Mouse (Mus musculus) intestine, embryonic 16.5 days (tissue): ENCODE measurements around the gene Dnajc21. TPM values are rescaled to one million over a fixed set of nuclear protein-coding genes. Genes with fewer than 3 reads are reported as not detected.

Experiments
- ATAC-seq: fragments of 200-750 bp; cut with Nextera tagmentation; 2 replicates; pipeline ENCODE4 v1.8.0; 2017; ENCODE audit warnings: moderate TSS enrichment, moderate library complexity
- H3K27ac ChIP-seq: fragments of 300-500 bp; sonication (generic); 2 replicates; pipeline ENCODE4 v1.5.1; 2014; ENCODE audit warnings: mild to moderate bottlenecking, low read length
- H3K27me3 ChIP-seq: fragments of 300-500 bp; sonication (generic); replicated peaks from 2 replicates; pipeline ENCODE4 v1.6.1; 2014; ENCODE audit warnings: low read length, control low read depth, mixed read lengths; ENCODE audit not compliant: control insufficient read depth, insufficient read depth
- H3K36me3 ChIP-seq: fragments of 300-500 bp; sonication (generic); 2 replicates; pipeline ENCODE4 v1.6.1; 2014; ENCODE audit warnings: low read length, control low read depth; ENCODE audit not compliant: control insufficient read depth, insufficient read depth
- H3K4me1 ChIP-seq: fragments of 300-500 bp; sonication (generic); 2 replicates; pipeline ENCODE4 v1.6.1; 2014; ENCODE audit warnings: low read length, control low read depth, mixed read lengths; ENCODE audit not compliant: control insufficient read depth, insufficient read depth
- H3K4me2 ChIP-seq: fragments of 300-500 bp; sonication (generic); 2 replicates; pipeline ENCODE4 v1.6.1; 2014; ENCODE audit warnings: low read depth, low read length, control low read depth
- H3K4me3 ChIP-seq: fragments of 300-500 bp; sonication (generic); 2 replicates; pipeline ENCODE4 v1.5.1; 2014; ENCODE audit warnings: mild to moderate bottlenecking, low read length
- H3K9ac ChIP-seq: fragments of 300-500 bp; sonication (generic); 2 replicates; pipeline ENCODE4 v1.6.1; 2014; ENCODE audit warnings: low read depth, low read length
- H3K9me3 ChIP-seq: fragments of 300-500 bp; sonication (generic); 2 replicates; pipeline ENCODE4 v1.6.1; 2016; ENCODE audit warnings: low read length, control low read depth; ENCODE audit not compliant: control insufficient read depth
- WGBS: fragments of 180-500 bp; shearing (Covaris S2); extraction: QIAGEN DNeasy Blood & Tissue Kit; methylation state at CpG from one replicate; pipeline ENCODE4 v1.1.7; 2014; 5-methylcytosine and 5-hydroxymethylcytosine counted together
- polyA plus RNA-seq: library from polyadenylated mRNA; unstranded; fragments of >200 nt; fragmentation: Nextera tagmentation; extraction: Ambion mirVana; gene quantifications from 2 replicates; pipeline ENCODE4 v1.2.1, GENCODE M21; 2015

Gene Dnajc21
- polyA plus RNA-seq, 1 experiment from 2014 or later, result 5.0 TPM

DNA sequence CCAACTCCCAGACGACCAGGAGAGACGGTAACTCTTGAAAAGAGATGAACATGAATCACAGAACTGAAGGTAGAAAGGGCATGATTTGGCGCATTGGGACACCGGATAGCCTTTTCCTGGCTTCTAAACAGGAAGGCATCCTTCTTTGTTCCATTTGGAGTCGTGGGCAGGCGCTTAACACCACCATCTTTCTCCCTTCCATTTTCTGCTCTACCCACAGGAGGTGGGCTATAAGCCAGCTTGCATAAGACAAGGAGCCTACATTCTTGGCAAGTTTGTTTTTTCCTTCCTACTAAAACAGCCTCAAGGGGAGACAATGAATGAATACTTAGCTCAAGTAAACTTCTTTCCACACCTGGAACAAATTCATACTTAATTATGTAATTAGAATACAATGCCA is 56.7 kb downstream of the Dnajc21 start:
- ATAC-seq, result no peak
- Histone ChIP-seq H3K4me3 (no peak overlapping the region), H3K4me2 (no peak overlapping the region), H3K27ac (no peak overlapping the region), H3K4me1 (no peaks in the 10 kb centered on the region), H3K9ac (no peak overlapping the region), H3K36me3 (no peaks in the 10 kb centered on the region), H3K9me3 (no peaks in the 10 kb centered on the region), H3K27me3 (no peaks in the 10 kb centered on the region)
- 84% methylated on average over 6 of the region's 6 CpGs for WGBS

DNA sequence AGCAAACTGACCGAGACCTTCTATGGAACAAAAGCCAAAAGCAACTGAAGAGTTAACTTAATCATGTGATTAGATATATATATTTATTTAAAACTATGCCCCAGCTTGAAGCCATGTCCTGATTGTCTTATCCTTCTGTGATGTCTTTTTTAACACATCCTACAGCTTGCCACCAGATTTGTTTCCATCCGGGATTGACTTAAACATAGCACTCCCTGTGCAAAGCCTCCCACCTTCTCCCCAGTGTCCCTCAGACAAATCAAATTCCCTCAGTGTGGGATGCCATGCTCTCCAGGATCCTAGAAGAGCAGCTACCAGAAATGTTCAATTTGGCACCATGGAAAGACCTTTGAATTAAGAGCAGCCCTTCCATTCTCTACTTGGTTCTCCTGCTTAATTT is 59.4 kb downstream of the Dnajc21 start:
- WGBS, result 79% methylated on average over 2 of the region's 2 CpGs
- Histone ChIP-seq H3K9me3 (no peaks in the 10 kb centered on the region), H3K27me3 (no peaks in the 10 kb centered on the region), H3K4me3 (no peak overlapping the region), H3K27ac (no peak overlapping the region), H3K4me2 (no peak overlapping the region), H3K36me3 (no peaks in the 10 kb centered on the region), H3K9ac (no peak overlapping the region), H3K4me1 (no peaks in the 10 kb centered on the region)
- no peak for ATAC-seq

DNA sequence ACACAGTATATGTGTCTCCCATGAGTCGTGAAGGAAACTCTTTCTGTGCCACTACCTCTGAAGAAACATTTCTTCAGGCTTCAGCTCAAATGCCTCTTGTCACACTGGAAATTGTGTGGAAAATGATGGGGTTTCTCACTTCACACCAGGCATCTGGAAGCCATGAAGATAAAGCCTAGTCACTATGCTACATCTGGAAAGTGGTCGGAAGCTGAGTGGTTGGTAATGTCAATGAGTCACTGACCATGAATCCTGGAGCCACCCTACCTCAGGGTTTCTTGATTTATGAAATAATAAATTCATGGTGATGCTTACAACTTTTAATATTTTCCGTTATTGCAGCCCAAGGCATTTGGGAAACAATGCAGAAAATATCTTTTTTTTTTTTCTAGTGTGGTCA is 60.5 kb downstream of the Dnajc21 start:
- no peaks in the 10 kb centered on the region for H3K27me3 ChIP-seq
- WGBS, result 86% methylated on average over 3 of the region's 3 CpGs
- H3K36me3 ChIP-seq, result no peaks in the 10 kb centered on the region
- no peak overlapping the region for H3K9ac ChIP-seq
- no peak for ATAC-seq
- no peak overlapping the region for H3K4me2 ChIP-seq
- no peak overlapping the region for H3K4me3 ChIP-seq
- no peaks in the 10 kb centered on the region for H3K9me3 ChIP-seq
- no peak overlapping the region for H3K27ac ChIP-seq
- no peaks in the 10 kb centered on the region for H3K4me1 ChIP-seq

DNA sequence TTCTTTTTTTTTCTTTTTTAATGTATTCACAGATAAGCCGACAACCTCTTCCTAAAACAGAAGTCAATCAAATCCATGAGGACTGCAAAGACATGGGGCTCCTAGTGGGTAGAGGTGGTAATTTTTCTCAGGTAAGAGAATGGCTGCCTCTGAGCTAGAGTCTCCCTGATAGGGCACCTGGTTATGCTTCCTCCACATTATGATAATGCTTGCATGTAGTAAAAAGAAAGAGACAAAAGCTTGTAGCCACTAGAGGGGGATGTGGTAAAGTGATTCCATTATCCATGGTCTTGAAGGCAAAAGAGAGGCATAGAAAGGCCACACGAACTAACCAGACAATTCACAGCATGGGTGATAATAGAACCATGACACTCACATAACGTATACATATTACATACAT is 69.9 kb downstream of the Dnajc21 start:
- H3K36me3 ChIP-seq, result no peaks in the 10 kb centered on the region
- H3K4me1 ChIP-seq, result no peaks in the 10 kb centered on the region
- H3K9me3 ChIP-seq, result no peaks in the 10 kb centered on the region
- ATAC-seq, result no peak
- H3K27ac ChIP-seq, result no peak overlapping the region
- H3K4me2 ChIP-seq, result no peak overlapping the region
- no peak overlapping the region for H3K9ac ChIP-seq
- H3K4me3 ChIP-seq, result no peak overlapping the region
- WGBS, result 62% methylated on average over 3 of the region's 3 CpGs
- no peaks in the 10 kb centered on the region for H3K27me3 ChIP-seq

DNA sequence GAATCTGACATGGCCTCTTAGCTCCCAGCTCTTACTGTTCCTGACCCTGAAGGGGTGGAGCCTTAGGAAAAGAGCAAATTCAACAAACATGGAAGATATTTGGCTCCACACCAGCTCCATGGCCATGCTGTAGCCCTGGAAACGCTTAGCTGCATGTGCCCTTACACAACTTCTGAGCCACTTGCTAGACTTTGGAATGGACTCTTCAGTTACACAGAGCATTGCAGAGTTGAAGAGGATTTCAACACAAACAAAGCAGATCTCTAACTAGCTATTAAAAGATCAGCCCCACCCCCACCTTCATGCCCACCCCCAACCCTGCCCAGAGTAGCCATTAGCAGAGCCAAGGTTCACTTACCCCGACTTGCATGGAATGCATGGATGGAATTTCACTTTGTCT is 70.5 kb downstream of the Dnajc21 start:
- Histone ChIP-seq H3K27me3 (no peaks in the 10 kb centered on the region), H3K36me3 (no peaks in the 10 kb centered on the region), H3K4me2 (no peak overlapping the region), H3K9ac (no peak overlapping the region), H3K4me1 (no peaks in the 10 kb centered on the region), H3K27ac (no peak overlapping the region), H3K9me3 (no peaks in the 10 kb centered on the region), H3K4me3 (no peak overlapping the region)
- WGBS, result 60% methylated on average over 2 of the region's 2 CpGs
- ATAC-seq, result 0 out of 2 replicates have a peak, but pooled peaks have one; percentile 38

Other genes starting within 250 kb of the Dnajc21 start
- 0.54 TPM in 1 of 2 replicates, not detected in the other for gene Gm21973, start 145.1 kb downstream of the Dnajc21 start, polyA plus RNA-seq
- 0.33 and 0.44 TPM in 2 replicates for gene Agxt2, start 112.0 kb downstream of the Dnajc21 start, polyA plus RNA-seq
- 86.2 and 95.5 TPM in 2 replicates for gene Brix1, start 15.4 kb upstream of the Dnajc21 start, polyA plus RNA-seq
- gene Rad1, start 15.5 kb upstream of the Dnajc21 start, polyA plus RNA-seq, result 18.5 and 21.9 TPM in 2 replicates
- not detected in 2 replicates for gene Ttc23l, start 88.2 kb upstream of the Dnajc21 start, polyA plus RNA-seq
- 11.5 and 11.7 TPM in 2 replicates for gene Rai14, start 244.1 kb upstream of the Dnajc21 start, polyA plus RNA-seq